Mouse (Mus musculus): Measurements from ENCODE around the gene Cux2.

GRCm38 (mm10) chr5:121981650-121982131 is 68.2 kb downstream of the Cux2 start:
- no peak for TF ChIP-seq USF1 (IDR thresholded peaks at IDR 0.05; ENCODE audit: low read depth, low read length)
- no peak for TF ChIP-seq POLR2A (IDR thresholded peaks at IDR 0.05; ENCODE audit: control insufficient read depth in 1 of 2, insufficient read depth in 1 of 2, low read depth in 1 of 2, low read length in 2 of 2, poor library complexity in 1 of 2)
- no peak for TF ChIP-seq CTCF (IDR thresholded peaks at IDR 0.05 in 2 of 3, conservative IDR thresholded peaks at IDR 0.05 in 1 of 3; ENCODE audit: control insufficient read depth in 1 of 3, insufficient read depth in 1 of 3, low read depth in 2 of 3, low read length in 3 of 3, poor library complexity in 1 of 3, severe bottlenecking in 1 of 3)
- TF ChIP-seq MAFK (IDR thresholded peaks at IDR 0.05; ENCODE audit: borderline replicate concordance, low read depth, low read length): no peak
- TF ChIP-seq TAL1 (IDR thresholded peaks at IDR 0.05; ENCODE audit: low read length): no peak
